Mouse (Mus musculus) stomach, embryonic 14.5 days (tissue): Measurements from ENCODE around the gene Gm7168. TPM values are rescaled to one million over a fixed set of nuclear protein-coding genes. Genes with fewer than 3 reads are reported as not detected.
"Not testable (repeated sequence)": the region's sequence is repeated elsewhere in the genome, so short reads cannot be mapped to it uniquely, and the experiment has no call there.

Experiments used
- ATAC-seq: fragments of 200-750 bp; cut with Nextera tagmentation; 2 replicates; pipeline ENCODE4 v1.8.0; 2017; ENCODE audit warnings: low read depth, moderate TSS enrichment; ENCODE audit not compliant: insufficient number of reproducible peaks, insufficient read depth, low FRiP score
- H3K27ac ChIP-seq: fragments of 300-500 bp; sonication (generic); 2 replicates; pipeline ENCODE4 v1.5.1; 2014; ENCODE audit warnings: mild to moderate bottlenecking, low read length, moderate library complexity, mixed read lengths
- H3K27me3 ChIP-seq: fragments of 300-500 bp; sonication (generic); 2 replicates; pipeline ENCODE4 v1.6.1; 2014; ENCODE audit warnings: low read length, control low read depth, mixed read lengths; ENCODE audit not compliant: control insufficient read depth, insufficient read depth
- H3K36me3 ChIP-seq: fragments of 300-500 bp; sonication (generic); 2 replicates; pipeline ENCODE4 v1.6.1; 2014; ENCODE audit warnings: mild to moderate bottlenecking, control low read depth, low read length, moderate library complexity, mixed read lengths; ENCODE audit not compliant: control insufficient read depth, insufficient read depth
- H3K4me1 ChIP-seq: fragments of 300-500 bp; sonication (generic); 2 replicates; pipeline ENCODE4 v1.6.1; 2014; ENCODE audit warnings: low read length, control low read depth, mixed read lengths; ENCODE audit not compliant: control insufficient read depth, insufficient read depth
- H3K4me2 ChIP-seq: fragments of 300-500 bp; sonication (generic); replicated peaks from 2 replicates; pipeline ENCODE4 v1.6.1; 2014; ENCODE audit warnings: low read depth, low read length, control low read depth
- H3K4me3 ChIP-seq: fragments of 300-500 bp; sonication (generic); 2 replicates; pipeline ENCODE4 v1.5.1; 2014; ENCODE audit warnings: low read depth, low read length, control low read depth
- H3K9ac ChIP-seq: fragments of 300-500 bp; sonication (generic); replicated peaks from 2 replicates; pipeline ENCODE4 v1.6.1; 2014; ENCODE audit warnings: low read depth, mild to moderate bottlenecking, control low read depth, low read length, moderate library complexity, mixed read lengths
- H3K9me3 ChIP-seq: fragments of 300-500 bp; sonication (generic); 2 replicates; pipeline ENCODE4 v1.6.1; 2016; ENCODE audit warnings: low read depth, low read length, control low read depth; ENCODE audit not compliant: control insufficient read depth
- WGBS: fragments of 180-500 bp; shearing (Covaris S2); extraction: QIAGEN DNeasy Blood & Tissue Kit; methylation state at CpG from one replicate; pipeline ENCODE4 v1.1.7; 2014; 5-methylcytosine and 5-hydroxymethylcytosine counted together
- polyA plus RNA-seq: library from polyadenylated mRNA; unstranded; fragments of >200 nt; fragmentation: Nextera tagmentation; extraction: Ambion mirVana; gene quantifications from 2 replicates; pipeline ENCODE4 v1.2.1, GENCODE M21; 2014

Gene Gm7168
- polyA plus RNA-seq, 1 experiment from 2014 or later = not detected

DNA sequence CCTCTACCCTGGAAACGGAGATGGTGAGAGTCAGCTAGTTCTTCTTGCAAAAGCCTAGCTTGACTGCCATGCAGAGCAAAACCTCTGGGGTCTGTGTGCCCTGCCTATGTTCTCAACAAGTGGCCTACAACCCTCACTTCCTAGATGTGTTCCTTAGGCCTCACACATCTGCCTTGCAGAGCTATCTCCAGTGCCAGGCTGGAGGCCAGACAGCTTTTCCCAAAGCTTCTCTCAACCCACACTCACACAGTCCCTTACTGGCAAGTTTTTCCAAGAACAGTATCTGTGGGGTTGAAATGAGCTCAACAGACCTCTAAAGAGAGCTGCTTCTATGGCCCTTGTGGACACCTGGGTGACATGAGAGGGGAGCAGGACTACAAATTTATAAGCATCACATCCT, 3.4 kb downstream of the Gm7168 start:
- H3K36me3 ChIP-seq, H3K27me3 ChIP-seq, H3K4me3 ChIP-seq, H3K4me2 ChIP-seq, H3K9ac ChIP-seq, ATAC-seq, H3K9me3 ChIP-seq, H3K4me1 ChIP-seq, H3K27ac ChIP-seq: not testable (repeated sequence)
- 90% methylated on average over 1 of the region's 1 CpGs for WGBS

DNA sequence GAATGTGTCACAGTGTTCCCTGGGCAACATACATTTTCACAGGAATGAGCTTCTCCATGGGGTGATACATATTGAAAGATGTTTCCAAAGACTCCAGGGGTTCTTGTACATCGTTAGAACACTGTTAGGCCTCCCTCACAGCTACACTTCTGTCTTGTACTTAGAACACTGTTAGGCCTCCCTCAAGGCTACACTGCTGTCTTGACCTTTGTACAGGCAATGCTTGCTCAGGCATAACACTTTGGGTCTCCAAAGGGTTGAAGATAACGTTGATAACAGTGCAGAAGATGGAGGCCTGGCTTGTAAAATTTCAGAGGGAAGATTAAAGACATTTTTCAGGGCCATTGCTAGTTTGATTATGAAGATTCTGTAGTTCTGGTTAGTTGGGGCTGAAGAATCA, 10.0 kb downstream of the Gm7168 start:
- WGBS = 51% methylated on average over 1 of the region's 2 CpGs
- ATAC-seq = not testable (repeated sequence)

DNA sequence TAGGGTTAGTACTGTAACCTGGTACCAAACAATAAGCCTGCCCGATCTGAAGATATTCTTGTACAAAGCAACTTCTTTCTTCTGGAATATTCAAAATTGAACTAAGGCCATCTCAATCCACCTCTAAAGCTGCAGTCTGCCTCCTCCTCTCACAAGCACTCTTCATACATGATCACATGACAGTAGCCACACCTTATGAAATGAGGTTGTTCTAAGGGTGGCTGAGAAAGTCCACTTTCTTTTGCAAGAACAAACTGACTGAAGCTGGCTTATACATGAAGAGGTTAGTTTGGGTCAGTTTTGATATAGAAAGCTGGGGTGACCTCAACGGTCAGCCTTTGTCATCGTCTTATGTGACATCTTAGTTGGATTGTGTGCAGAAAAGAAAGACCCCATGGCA, 14.1 kb downstream of the Gm7168 start:
- H3K36me3 ChIP-seq, H3K4me2 ChIP-seq, H3K9me3 ChIP-seq, H3K27me3 ChIP-seq, H3K4me1 ChIP-seq, H3K9ac ChIP-seq, H3K4me3 ChIP-seq, ATAC-seq, H3K27ac ChIP-seq: not testable (repeated sequence)
- 84% methylated on average over 3 of the region's 3 CpGs for WGBS

More for the DNA sequence above, 10.0 kb downstream of the Gm7168 start:
- not testable (repeated sequence) for H3K27me3 ChIP-seq, H3K27ac ChIP-seq, H3K4me2 ChIP-seq, H3K9me3 ChIP-seq, H3K4me3 ChIP-seq, H3K4me1 ChIP-seq, H3K9ac ChIP-seq, H3K36me3 ChIP-seq

DNA sequence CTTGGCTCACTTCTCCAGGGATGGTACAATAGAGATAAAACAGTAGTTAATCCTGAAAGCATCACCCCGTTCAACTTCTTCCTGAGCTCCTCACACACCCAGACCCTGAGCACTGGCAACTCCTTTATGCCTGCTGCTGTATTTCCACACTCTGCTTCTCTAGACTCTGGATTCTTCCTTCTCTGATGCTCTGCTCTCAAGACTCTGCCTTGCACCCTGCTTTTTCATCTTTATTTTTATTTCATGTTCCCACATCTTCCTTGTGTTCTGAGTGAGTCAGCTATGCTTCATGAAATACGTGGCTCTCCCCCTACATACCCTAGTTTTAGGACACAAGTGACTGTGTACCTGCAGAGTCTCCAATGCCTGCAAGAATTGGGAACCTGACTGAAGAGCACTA, 16.9 kb downstream of the Gm7168 start:
- H3K4me3 ChIP-seq, H3K9me3 ChIP-seq, H3K4me2 ChIP-seq, H3K27me3 ChIP-seq, H3K27ac ChIP-seq, ATAC-seq, H3K4me1 ChIP-seq, H3K9ac ChIP-seq, H3K36me3 ChIP-seq: not testable (repeated sequence)
- 71% methylated on average over 1 of the region's 2 CpGs for WGBS

DNA sequence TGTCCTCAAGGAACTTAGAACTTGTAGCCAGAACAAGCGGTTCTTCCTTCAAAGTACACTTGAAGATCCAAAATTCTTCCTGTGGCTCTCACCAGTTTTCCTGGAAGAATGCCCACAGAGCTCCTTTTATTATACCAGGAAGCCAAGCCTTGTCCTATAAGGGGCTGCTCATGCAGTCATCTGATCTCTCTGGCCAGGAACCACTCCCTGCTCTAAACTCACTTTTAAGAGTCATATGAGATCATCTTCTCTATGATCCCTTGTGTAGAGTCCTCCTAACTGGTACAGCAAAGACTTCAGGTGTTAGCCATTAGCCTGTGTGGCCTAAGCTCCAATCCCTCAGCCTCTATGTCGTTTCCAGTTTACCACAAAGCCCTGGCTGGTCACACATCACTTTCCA, 21.7 kb downstream of the Gm7168 start:
- ATAC-seq, H3K4me1 ChIP-seq, H3K4me2 ChIP-seq, H3K27ac ChIP-seq, H3K27me3 ChIP-seq, H3K9ac ChIP-seq, H3K36me3 ChIP-seq, H3K9me3 ChIP-seq, H3K4me3 ChIP-seq: not testable (repeated sequence)
- WGBS = 66% methylated on average over 1 of the region's 2 CpGs

DNA sequence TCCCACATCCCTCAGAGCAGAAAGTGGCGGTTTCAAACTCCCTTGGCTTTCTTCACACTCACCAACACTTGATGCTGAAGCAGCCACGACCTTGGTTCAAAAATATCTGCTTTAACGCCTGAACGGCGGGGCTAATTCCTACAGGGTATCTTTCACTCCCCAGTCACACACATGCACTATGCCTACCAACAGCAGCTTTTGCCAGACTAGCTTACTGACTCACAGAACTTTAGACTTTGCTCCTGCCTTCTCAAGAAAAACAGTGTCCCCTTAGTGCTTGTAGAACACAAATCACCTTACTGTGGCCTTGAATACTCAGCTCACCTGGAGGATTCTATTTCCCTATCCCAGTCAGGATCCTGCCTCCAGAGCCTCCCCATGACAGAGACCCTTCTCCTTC, 22.6 kb downstream of the Gm7168 start:
- not testable (repeated sequence) for ATAC-seq, H3K27me3 ChIP-seq, H3K4me2 ChIP-seq, H3K4me1 ChIP-seq, H3K27ac ChIP-seq, H3K36me3 ChIP-seq, H3K9ac ChIP-seq, H3K4me3 ChIP-seq, H3K9me3 ChIP-seq
- WGBS = 89% methylated on average over 5 of the region's 5 CpGs

DNA sequence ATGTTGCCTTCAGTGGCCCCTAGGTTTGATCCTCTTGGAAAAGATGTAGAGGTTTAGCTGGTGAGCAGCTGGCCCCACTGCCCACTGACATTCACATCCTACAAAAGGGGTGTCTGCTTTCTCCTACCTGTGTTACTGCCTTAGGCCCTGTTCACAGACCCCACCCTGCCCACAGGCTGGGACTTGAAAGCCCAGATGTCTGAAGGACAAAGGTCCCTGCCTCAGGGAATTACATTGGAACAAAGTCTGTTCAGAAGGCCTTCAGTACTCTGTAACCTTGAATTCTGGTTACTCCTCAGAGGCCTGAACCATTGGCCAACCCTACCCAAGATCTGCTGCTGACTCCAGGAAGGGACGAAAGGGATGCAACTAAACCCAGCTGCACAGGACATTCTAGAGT, 39.5 kb downstream of the Gm7168 start:
- Histone ChIP-seq H3K4me3 (no peak overlapping the region), H3K4me1 (no peaks in the 10 kb centered on the region), H3K36me3 (no peaks in the 10 kb centered on the region), H3K9ac (no peak overlapping the region), H3K4me2 (no peak overlapping the region), H3K9me3 (no peaks in the 10 kb centered on the region), H3K27me3 (no peaks in the 10 kb centered on the region), H3K27ac (no peak overlapping the region)
- 90% methylated on average over 1 of the region's 1 CpGs for WGBS
- no peak for ATAC-seq

DNA sequence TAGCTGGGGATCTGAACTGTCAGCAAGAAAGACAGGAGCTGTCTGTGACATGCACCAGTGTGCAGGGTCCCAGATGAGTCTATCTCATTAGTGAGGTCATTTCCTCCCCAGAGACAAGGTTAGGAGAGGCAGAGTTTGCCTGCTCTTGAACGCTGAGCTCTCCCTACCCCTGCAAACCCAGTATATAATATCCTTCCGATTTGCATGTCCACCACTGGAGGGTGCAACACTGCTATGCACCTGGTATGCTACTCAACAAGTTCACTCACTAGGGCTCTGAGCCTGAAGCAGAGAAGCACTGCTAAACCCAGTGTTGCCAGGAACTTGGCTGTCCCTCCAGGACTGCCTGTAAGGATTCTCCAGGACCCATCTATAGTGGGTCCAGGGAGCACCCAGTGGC, 45.3 kb downstream of the Gm7168 start:
- WGBS = 54% methylated on average over 2 of the region's 2 CpGs
- not testable (repeated sequence) for H3K27me3 ChIP-seq, H3K36me3 ChIP-seq, H3K4me1 ChIP-seq, H3K9me3 ChIP-seq, H3K27ac ChIP-seq, H3K4me2 ChIP-seq, H3K9ac ChIP-seq, H3K4me3 ChIP-seq, ATAC-seq
